Mouse (Mus musculus): Measurements from ENCODE around the gene Wnt5b.

Gene Wnt5b

DNA sequence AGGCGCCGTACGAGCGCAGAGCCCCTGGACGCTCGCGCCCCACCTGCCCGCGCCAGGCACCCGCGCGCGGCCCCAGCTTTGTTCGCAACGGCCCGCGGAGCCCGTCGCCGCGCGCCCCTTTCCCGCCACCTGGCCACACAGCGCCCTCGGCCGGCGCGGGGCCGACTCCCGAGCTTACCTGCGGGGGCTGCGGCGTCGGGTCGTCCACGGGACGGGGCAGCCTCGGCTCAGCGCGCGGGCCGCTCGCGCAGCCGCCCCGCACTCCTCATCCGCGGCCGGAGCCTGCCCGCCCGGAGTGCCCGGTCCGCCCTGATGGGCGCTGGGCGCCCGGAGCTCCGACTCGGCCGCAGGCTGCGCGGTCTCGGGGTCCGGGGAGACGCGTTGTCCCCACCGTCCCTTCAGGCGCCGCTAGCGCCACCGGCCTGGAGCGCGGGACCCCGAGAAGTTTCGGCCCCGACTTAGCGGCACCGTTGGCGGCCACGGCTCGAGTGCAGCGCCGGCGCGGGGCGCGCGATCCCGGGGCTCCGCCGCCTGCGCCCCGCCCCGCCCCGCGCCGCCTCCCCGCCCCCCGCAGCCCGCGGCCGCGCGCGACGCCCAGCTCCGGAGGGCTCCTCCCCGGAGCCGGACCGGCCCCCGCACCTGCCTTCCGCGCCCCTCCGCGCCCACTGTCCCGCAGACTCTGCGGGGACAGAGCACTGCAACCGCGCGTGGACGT lies at the start of gene Wnt5b:
Gene Wnt5b (minus strand): TSS at position 545 of the 715 bp plus-strand sequence.
- DNase-seq (ENCODE audit: low spot score in 2 of 2), result no peak

DNA sequence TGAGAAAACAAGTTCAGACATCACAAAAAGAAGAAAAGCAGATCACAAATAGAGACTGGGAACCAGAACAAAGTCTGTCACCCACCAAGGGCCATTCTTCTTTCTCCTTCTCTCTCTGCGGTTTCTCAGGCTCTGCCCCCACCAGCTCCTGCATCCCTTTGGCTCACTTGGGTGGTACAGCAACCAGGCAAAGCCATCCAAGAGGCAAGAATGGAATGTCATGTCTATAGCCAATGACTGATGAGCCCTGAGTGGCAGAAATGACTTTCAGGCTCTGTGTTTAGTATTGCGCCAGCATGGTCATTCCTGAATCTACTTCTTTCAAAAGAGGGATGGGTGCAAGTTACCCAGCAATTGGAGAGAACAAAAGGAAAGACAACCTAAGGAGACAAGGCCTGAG lies 46.7 kb upstream of the Wnt5b start:
- DNase-seq (ENCODE audit: low spot score in 2 of 2), result no peak

- DNase-seq (ENCODE audit: low spot score in 2 of 2), result no peak
These were observed 43.8 kb upstream of the Wnt5b start for GRCm38 (mm10) chr6:119587897-119588296.

DNA sequence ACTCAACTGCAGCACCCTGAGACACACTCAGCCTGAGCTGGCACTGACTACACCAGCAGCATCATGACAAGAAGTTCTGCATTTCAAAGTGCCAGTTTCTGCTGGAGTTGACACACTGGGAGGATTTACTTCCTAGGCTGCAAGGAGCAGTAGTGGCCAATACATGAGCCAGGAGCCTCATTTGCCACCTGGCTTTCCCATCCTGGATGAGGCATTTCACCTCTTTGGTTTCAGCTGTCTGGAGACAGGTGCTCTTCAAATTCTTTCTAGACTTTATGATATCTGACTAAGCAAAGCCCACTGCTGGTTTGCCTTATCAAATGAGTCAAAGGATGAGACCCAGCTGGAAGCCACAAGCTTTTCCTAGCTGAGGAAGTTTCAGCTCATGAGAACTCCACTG lies 43.3 kb upstream of the Wnt5b start:
- DNase-seq (ENCODE audit: low spot score in 2 of 2), result no peak

DNA sequence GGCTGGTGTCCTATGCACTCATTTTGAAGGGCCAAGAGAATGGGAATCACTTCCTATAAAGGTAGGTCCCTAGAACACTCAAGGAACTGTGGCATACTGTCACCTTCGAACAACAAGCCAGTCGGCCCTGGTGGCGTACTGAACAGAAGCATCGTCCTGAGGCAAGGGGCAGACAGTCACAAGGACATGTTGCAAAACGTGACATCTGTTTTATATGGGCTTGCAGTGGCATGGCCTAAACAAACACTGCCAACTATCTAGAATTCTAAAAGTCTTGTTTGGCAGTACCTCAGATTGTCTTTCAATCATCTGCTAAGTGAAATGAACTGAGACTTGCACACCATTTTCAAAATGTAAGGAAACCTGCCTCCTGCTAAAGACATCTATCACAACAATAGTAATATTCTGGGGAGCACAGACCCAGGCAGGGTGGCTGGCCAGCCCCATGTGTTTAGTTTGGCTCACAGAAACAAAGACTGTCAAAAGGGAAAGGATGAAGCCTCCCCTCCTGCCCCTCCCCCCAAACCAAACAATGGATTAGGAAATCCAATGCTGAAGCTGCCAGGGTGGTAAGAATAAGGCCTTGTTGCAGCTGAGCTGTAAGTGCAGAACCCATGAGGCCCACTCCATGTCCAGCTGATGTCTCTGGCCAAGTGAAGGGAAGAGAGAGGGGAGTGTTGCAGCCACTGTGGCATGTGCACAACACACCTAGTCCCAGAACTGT lies 41.7 kb upstream of the Wnt5b start:
- no peak for DNase-seq (ENCODE audit: low spot score in 2 of 2)

GRCm38 (mm10) chr6:119584061-119584460 lies 39.9 kb upstream of the Wnt5b start:
- no peak for DNase-seq (ENCODE audit: low spot score in 2 of 2)

GRCm38 (mm10) chr6:119583165-119583564 lies 39.0 kb upstream of the Wnt5b start:
- no peak for DNase-seq (ENCODE audit: low spot score in 2 of 2)

DNA sequence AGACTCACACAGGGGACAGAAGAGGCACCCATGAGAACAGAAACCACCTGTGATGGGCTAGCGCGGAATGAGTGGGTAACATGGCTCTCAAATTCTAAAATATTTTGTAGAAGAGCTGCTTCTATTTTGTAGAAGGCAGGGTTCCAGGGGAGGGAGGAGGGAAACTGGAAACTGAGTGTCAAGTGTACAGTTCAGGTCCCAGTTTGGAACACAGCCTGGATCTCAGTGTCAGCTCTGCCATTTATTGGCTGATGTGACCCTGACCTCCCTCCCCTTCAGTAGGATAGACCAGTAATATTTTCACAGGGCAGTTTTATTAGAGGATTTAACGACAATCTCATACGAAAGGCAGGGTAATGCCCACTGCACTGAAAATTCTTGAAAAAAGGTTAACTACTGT lies 32.6 kb upstream of the Wnt5b start:
- no peak for DNase-seq (ENCODE audit: low spot score in 2 of 2)

GRCm38 (mm10) chr6:119575331-119575730 lies 31.2 kb upstream of the Wnt5b start:
- no peak for DNase-seq (ENCODE audit: low spot score in 2 of 2)

DNA sequence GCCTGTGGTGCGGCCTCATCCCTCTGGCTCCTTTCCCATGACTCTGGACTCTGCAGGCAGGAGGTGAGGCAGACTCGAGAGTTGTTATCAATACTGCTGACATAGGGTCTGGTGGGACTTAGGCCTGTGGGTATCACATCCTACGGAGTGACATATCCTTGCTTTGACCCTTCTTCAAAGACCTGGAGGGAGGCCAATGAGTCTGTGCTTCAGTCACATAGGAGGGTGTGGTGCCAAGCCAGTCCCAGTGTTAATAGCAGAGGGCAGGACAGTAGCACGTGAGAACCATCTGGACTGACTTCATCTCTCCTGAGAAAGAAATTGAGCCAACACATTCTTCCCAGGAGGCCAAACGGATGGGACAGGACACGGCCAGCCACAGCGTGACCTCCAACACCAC lies 28.1 kb upstream of the Wnt5b start:
- no peak for DNase-seq (ENCODE audit: low spot score in 2 of 2)

DNA sequence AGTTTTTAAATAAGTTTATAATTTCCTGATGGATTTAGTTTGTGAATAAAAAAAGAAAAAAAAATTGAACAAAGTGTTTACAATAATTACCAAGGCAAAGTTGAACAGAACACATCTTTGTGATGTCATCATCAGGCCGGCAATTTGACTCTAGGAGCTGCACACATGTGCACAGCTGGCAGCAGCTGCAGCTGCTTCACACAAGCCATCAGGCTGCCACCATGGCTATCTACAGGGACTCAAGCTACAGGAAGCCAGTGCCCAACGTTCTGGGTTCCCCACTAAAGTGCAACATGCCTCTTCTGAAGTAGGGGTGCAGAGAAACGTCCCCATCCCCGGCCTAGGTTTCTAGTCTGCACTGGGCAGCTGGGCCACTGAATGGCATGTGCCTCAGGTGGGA lies 26.6 kb upstream of the Wnt5b start:
- no peak for DNase-seq (ENCODE audit: low spot score in 2 of 2)

- no peak for DNase-seq (ENCODE audit: low spot score in 2 of 2)
These were observed 24.2 kb upstream of the Wnt5b start for GRCm38 (mm10) chr6:119568339-119568738.

DNA sequence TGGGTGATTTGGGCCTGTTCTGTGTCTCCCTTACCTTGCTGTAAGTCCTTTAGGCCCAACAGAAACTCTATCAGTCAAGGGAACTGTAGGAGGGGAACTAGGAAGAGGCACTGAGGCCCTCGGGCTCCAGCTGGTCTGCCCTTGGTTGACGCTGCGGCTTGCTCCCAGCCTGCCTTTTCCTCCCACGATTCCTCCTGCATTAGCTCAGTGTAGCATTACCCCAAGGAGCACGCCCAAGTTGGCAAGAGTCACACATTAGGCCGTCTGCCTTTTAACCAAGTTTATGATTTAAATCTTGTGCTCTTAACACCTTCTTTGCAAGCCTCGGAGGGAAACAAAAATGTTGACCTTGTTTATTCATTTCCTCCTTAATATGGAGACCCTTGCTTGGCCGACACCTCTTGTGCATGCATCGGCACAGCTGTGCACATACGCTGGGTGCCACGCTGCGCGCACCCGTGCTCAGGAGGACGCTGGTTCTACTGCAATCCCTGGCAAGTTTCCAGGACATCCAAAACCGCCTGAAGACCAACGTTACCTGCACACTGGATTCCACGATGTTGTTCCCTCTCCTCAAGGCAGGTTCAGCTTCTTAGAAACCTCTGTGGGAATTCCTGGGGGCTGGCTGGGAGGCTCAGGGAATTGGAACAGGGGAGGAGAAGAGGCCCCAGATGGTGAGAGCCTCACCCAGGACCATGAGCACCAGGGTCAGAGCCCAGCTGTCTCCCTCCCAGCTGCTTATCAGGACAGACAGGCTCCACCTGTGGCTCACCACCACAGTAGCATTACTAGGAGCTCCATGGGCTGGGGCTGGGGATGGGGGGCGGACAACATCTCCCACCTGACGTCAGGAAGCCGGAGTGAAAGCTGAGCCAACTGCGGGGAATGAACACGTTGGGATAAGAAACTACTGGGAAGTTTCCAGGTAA lies 21.6 kb upstream of the Wnt5b start:
- DNase-seq (ENCODE audit: low spot score in 2 of 2), result no peak

DNA sequence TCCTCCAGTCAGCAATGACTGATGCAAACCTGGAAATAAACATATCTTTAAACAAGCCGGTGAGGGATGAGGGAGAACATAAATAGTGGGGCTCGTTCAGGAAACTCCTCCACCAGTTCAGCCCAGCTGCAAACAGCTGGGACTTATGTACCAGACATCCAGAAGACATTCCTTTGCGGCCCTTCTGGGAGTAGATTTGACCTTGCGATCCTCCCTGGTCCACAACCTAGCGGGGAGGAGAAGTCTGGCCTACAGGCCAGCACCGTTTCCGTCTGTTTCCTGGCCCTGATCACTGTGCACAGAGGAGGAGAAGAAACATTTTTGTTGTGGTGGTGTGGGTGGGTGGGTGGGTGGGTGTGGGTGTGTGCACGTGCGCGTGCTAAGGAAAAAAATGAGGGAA lies 18.4 kb upstream of the Wnt5b start:
- DNase-seq (ENCODE audit: low spot score in 2 of 2), result no peak

- no peak for DNase-seq (ENCODE audit: low spot score in 2 of 2)
These were observed 14.7 kb upstream of the Wnt5b start for GRCm38 (mm10) chr6:119558855-119559254.

DNA sequence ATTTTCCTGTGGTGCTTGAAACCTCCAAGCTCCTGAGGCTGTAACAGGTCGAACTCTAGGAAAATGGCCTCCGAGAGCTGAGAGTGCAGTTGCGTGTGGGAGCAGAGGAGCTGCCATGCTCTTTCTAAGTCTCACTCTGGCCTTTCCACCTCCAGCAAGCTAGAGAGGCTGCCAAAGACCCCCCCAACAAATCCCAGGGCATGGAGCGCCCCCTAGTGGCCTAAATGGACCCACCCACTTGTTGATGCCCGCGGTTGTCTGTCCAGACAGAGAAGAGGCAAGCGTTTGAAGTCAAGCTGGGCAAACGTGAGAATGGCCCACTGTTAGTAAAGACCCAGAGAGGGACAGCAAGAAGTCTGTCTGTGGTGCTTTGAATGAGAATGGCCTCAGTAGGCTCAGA lies 10.3 kb upstream of the Wnt5b start:
- DNase-seq (ENCODE audit: low spot score in 2 of 2), result no peak

GRCm38 (mm10) chr6:119544518-119544864 lies 344 bp upstream of the Wnt5b start:
- no peak for DNase-seq (ENCODE audit: low spot score in 2 of 2)

DNA sequence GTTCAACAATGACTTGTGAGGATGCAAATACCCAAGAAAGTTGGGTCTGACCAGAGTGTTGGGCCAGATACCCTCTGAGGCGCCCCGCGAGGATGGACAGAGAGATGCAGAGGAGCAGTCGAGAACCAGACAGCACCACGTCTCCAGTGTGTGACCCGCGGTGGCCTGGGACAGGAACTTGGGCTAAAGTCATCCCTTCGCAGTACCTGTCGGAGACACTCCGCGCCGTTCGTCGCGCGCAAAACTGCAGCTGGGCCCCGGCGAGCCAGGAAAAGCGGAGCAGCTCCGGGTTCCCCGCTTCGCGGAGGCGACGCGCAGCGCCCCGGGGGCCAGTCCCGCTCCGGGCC lies 718 bp downstream of the Wnt5b start:
- no peak for DNase-seq (ENCODE audit: low spot score in 2 of 2)

DNA sequence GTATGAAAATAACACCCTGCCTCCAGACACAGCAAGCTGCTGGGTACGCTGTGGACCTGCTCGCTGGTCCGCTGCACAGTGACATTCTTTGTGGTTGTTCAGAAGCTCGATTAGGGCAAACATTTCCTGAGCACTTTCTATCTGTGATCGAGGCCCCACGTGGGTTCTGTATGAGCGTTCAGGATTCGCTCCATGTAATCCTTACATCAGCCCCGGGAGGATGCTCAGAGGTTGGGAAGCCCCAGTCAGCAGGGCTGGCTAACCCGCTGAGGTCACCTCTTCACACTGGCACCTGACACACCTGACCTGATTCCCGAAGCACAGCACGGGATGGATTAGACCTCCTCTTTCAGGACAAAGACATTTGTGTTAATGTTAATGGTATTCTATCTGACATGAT lies 8.3 kb downstream of the Wnt5b start:
- no peak for DNase-seq (ENCODE audit: low spot score in 2 of 2)

- DNase-seq (ENCODE audit: low spot score in 2 of 2), result no peak
These were observed 10.9 kb downstream of the Wnt5b start for GRCm38 (mm10) chr6:119533170-119533709.

DNA sequence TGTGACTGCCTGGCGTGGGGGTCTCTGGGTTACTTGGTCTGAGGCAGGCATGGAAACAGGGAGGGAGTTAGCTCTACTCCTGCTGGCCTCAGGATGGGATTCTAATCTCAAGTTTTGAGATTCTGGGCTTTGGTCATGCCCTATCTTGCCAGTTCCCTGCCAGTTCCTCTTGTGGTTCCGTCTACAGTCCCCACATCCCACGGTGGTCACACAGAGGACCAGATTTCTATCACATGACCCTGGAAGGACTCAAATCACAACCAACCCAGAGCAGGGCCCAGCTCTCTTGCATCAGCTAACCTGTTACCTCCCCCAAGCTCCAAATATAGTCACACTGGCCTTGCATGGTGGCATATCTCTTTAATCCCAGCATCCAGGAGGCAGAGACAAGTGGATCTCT lies 14.5 kb downstream of the Wnt5b start:
- no peak for DNase-seq (ENCODE audit: low spot score in 2 of 2)

- DNase-seq (ENCODE audit: low spot score in 2 of 2), result no peak
These were observed 17.6 kb downstream of the Wnt5b start for GRCm38 (mm10) chr6:119526498-119526897.
